Mouse (Mus musculus): Measurements from ENCODE around the gene Cdh13. TPM values are rescaled to one million over a fixed set of nuclear protein-coding genes. Genes with fewer than 3 reads are reported as not detected.
A peak's percentile ranks its signal among the peaks of the same experiment; 100 is the strongest.

The Cdh13 gene
- polyA plus RNA-seq, 1 experiment from 2014 or later = 18.2 TPM

DNA sequence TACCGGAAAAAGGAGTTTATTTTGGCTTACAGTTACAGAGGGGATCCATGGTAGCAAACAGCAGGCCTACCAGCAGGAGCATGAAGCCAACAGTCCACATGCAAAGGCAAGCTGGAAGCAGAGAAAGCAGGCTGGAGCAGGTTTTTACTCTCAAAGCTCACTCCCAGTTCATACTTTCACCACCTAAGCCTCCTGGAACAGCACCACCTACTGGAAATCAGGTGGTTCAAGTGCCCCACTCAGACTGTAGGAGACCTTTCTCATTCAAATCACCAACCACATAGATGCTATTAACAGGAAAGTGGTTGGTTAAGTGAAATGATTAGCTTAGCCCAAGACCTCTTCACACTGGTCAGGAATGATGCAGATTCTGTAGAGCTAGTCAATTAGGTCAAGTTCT, 402.3 kb downstream of the Cdh13 start:
- Histone ChIP-seq H3K27ac (ENCODE audit: low read depth) (no peak overlapping the region), H3K4me3 (ENCODE audit: low read depth, low read length) (no peak overlapping the region), H3K9me3 (ENCODE audit: control insufficient read depth, low read length) (no peaks in the 10 kb centered on the region), H3K27me3 (replicated peaks; ENCODE audit: control insufficient read depth, insufficient read depth, low read length) (no peaks in the 10 kb centered on the region), H3K9ac (ENCODE audit: low read length) (no peak overlapping the region), H3K4me1 (replicated peaks; ENCODE audit: control insufficient read depth, insufficient read depth, low read length) (no peaks in the 10 kb centered on the region), H3K36me3 (ENCODE audit: control insufficient read depth, insufficient read depth, low read length) (no peaks in the 10 kb centered on the region), H3K4me2 (ENCODE audit: low read length) (no peak overlapping the region)
- WGBS = 91% methylated on average over 1 of the region's 1 CpGs
- DNase-seq (ENCODE audit: low spot score) (no peak), ATAC-seq (replicated peaks; ENCODE audit: low FRiP score, low TSS enrichment, low read depth) (no peak)

DNA sequence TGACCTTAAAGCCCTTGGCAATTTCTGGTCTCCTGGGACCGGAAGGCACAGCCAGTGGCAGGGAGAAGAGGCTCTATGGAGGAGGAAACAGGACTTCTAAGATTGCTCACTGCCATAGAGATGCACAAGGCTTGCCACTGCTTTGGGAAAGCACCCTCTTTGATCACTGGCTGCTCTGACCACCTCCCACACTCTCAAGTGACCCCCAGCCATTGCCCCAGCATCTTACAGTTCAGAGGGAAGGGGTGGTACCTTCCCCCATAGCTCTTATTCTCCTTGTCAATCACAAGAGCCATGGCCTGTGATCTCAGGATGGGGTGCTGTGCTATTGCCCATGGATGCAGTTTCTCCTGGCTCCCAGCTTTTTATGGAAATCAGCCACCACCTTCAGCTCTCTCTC, 406.3 kb downstream of the Cdh13 start:
- DNase-seq (ENCODE audit: low spot score) = no peak
- H3K9me3 ChIP-seq (ENCODE audit: control insufficient read depth, low read length) = no peaks in the 10 kb centered on the region
- no peak overlapping the region for H3K27ac ChIP-seq (ENCODE audit: low read depth)
- H3K4me3 ChIP-seq (ENCODE audit: low read depth, low read length) = no peak overlapping the region
- H3K27me3 ChIP-seq (replicated peaks; ENCODE audit: control insufficient read depth, insufficient read depth, low read length) = no peaks in the 10 kb centered on the region
- ATAC-seq (replicated peaks; ENCODE audit: low FRiP score, low TSS enrichment, low read depth) = no peak
- H3K4me1 ChIP-seq (replicated peaks; ENCODE audit: control insufficient read depth, insufficient read depth, low read length) = no peaks in the 10 kb centered on the region
- no peaks in the 10 kb centered on the region for H3K36me3 ChIP-seq (ENCODE audit: control insufficient read depth, insufficient read depth, low read length)
- WGBS = 50% methylated on average over 1 of the region's 1 CpGs
- H3K4me2 ChIP-seq (ENCODE audit: low read length) = no peak overlapping the region
- no peak overlapping the region for H3K9ac ChIP-seq (ENCODE audit: low read length)

DNA sequence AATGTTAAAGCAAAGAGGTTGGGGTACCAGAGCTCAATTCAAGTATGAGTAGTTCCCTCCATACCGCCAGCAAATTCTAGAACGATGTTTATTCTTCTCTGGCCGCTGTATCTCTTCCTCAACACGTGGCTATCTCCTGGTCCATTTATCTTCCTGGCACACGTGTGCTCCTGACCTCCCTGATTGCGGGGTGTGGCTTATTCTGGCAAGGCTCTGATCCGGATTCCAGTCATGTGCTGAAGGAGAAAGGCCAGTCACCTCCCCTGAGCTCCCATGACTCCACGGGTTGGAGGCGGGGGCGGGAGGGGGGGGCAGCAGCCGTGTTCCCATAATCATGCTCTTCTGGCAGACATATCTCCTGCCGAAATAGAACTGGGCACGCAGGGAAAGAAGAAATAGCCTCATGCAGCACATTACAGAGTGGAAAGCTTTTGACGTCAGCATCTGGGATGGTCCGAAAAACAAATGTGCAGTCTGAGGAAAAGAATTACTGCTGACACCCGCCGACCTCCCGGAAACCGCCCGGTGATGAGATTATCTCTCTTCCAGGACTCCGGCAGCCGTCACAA, 417.9 kb downstream of the Cdh13 start:
- Histone ChIP-seq H3K27me3 (replicated peaks; ENCODE audit: control insufficient read depth, insufficient read depth, low read length) (no peaks in the 10 kb centered on the region), H3K9ac (ENCODE audit: low read length) (no peak overlapping the region), H3K27ac (ENCODE audit: low read depth) (no peak overlapping the region), H3K4me2 (ENCODE audit: low read length) (peak overlapping the region; percentile 25; the same call in 1 of the 2 replicates), H3K36me3 (ENCODE audit: control insufficient read depth, insufficient read depth, low read length) (no peaks in the 10 kb centered on the region), H3K4me3 (ENCODE audit: low read depth, low read length) (no peak overlapping the region), H3K9me3 (ENCODE audit: control insufficient read depth, low read length) (no peaks in the 10 kb centered on the region), H3K4me1 (replicated peaks; ENCODE audit: control insufficient read depth, insufficient read depth, low read length) (no peaks in the 10 kb centered on the region)
- peak; percentile 50 for DNase-seq (ENCODE audit: low spot score)
- no peak for ATAC-seq (replicated peaks; ENCODE audit: low FRiP score, low TSS enrichment, low read depth)
- 45% methylated on average over 22 of the region's 22 CpGs for WGBS

DNA sequence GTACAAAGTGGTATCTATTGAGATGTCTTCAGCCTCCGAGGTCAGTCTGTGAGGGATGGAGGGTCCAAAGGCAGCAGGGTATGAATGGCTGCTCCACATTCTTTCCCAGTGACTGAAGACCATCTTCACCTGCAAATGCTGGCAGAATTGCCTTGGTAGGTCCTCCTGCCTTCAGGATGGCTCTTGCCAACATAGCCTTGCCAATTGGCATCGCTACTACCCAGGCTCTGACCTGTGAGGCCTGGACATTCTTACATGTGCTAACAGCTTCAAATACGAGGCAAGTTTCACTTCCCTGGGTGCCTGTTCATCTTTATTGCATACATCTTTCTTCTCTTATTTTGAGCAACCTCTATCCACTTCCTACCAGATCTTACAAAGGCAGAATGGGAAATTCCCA, 425.8 kb downstream of the Cdh13 start:
- Histone ChIP-seq H3K27ac (ENCODE audit: low read depth) (no peak overlapping the region), H3K36me3 (ENCODE audit: control insufficient read depth, insufficient read depth, low read length) (no peaks in the 10 kb centered on the region), H3K4me1 (replicated peaks; ENCODE audit: control insufficient read depth, insufficient read depth, low read length) (no peaks in the 10 kb centered on the region), H3K4me3 (ENCODE audit: low read depth, low read length) (no peak overlapping the region), H3K4me2 (ENCODE audit: low read length) (no peak overlapping the region), H3K27me3 (replicated peaks; ENCODE audit: control insufficient read depth, insufficient read depth, low read length) (no peaks in the 10 kb centered on the region), H3K9me3 (ENCODE audit: control insufficient read depth, low read length) (peaks cover 5% of the 10 kb centered on the region; the same call in 1 of the 2 replicates), H3K9ac (ENCODE audit: low read length) (no peak overlapping the region)
- 86% methylated on average over 3 of the region's 3 CpGs for WGBS
- no peak for ATAC-seq (replicated peaks; ENCODE audit: low FRiP score, low TSS enrichment, low read depth)
- DNase-seq (ENCODE audit: low spot score) = no peak

DNA sequence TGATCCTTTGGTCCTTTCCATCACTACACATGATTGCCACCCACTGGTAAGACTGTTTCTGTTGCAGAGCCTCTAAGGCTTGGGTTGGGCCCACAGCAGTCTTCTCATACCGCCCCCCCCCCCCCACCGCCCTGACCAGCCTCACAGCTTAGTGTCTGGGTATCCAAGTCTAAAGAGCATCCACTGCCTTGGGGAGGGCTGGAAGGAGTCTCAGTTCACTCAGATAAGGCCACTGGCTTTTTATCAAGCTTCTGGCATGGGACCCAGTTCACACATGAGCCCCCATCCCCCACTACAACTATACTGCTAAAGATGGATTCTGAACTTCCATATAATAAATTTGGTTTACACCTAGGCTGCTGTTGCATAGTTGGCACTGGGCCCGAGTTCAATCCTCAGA, 428.1 kb downstream of the Cdh13 start:
- ATAC-seq (replicated peaks; ENCODE audit: low FRiP score, low TSS enrichment, low read depth) = no peak
- DNase-seq (ENCODE audit: low spot score) = no peak
- Histone ChIP-seq H3K4me2 (ENCODE audit: low read length) (no peak overlapping the region), H3K27me3 (replicated peaks; ENCODE audit: control insufficient read depth, insufficient read depth, low read length) (no peaks in the 10 kb centered on the region), H3K4me3 (ENCODE audit: low read depth, low read length) (no peak overlapping the region), H3K9me3 (ENCODE audit: control insufficient read depth, low read length) (peaks cover 5% of the 10 kb centered on the region; the same call in 1 of the 2 replicates), H3K36me3 (ENCODE audit: control insufficient read depth, insufficient read depth, low read length) (no peaks in the 10 kb centered on the region), H3K4me1 (replicated peaks; ENCODE audit: control insufficient read depth, insufficient read depth, low read length) (no peaks in the 10 kb centered on the region), H3K9ac (ENCODE audit: low read length) (no peak overlapping the region), H3K27ac (ENCODE audit: low read depth) (no peak overlapping the region)
- 81% methylated on average over 3 of the region's 3 CpGs for WGBS

DNA sequence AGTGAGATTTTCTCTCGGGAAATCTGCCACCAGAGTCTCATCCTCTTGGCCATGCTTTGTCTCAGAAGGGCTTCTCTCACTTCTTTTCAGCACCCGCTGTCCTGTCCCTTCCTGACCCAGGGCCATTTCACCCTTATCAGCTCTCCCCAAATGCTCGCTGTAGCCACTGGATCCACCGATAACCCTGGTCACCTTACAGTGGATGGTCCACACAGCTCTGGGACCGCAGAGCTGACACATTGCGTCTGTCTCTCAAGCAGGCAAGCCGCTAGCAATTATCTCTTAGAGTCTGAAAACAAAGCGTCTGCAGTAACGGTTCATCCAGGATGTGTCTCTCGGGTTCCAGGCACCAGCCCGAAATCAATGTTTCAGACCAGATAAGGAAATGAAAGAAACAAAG, 429.6 kb downstream of the Cdh13 start:
- Histone ChIP-seq H3K4me1 (replicated peaks; ENCODE audit: control insufficient read depth, insufficient read depth, low read length) (no peaks in the 10 kb centered on the region), H3K27ac (ENCODE audit: low read depth) (no peak overlapping the region), H3K27me3 (replicated peaks; ENCODE audit: control insufficient read depth, insufficient read depth, low read length) (no peaks in the 10 kb centered on the region), H3K9me3 (ENCODE audit: control insufficient read depth, low read length) (peaks cover 5% of the 10 kb centered on the region; the same call in 1 of the 2 replicates), H3K36me3 (ENCODE audit: control insufficient read depth, insufficient read depth, low read length) (no peaks in the 10 kb centered on the region), H3K4me2 (ENCODE audit: low read length) (no peak overlapping the region), H3K9ac (ENCODE audit: low read length) (no peak overlapping the region), H3K4me3 (ENCODE audit: low read depth, low read length) (no peak overlapping the region)
- DNase-seq (ENCODE audit: low spot score) (no peak), ATAC-seq (replicated peaks; ENCODE audit: low FRiP score, low TSS enrichment, low read depth) (no peak)
- WGBS = 45% methylated on average over 11 of the region's 11 CpGs

DNA sequence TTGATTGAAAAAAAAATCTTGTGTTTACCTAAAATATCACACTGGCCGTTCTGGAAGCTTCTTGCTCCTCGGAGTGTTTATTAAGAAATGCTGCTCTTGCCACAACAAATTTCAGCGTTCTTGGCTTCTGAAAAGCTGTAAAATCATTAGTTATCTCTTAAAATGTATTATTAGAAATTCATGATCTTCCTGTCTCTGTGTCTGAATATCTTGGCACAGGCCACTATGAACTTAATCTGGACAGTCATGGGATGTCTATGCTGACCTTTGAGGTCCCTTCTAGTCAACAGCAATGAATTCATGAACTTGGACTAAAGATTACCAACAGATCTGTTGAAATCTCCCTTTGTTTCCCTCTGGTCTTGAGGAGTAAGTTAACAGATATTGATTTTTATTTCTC, 430.1 kb downstream of the Cdh13 start:
- Histone ChIP-seq H3K9me3 (ENCODE audit: control insufficient read depth, low read length) (peaks cover 5% of the 10 kb centered on the region; the same call in 1 of the 2 replicates), H3K27ac (ENCODE audit: low read depth) (no peak overlapping the region), H3K9ac (ENCODE audit: low read length) (no peak overlapping the region), H3K4me1 (replicated peaks; ENCODE audit: control insufficient read depth, insufficient read depth, low read length) (no peaks in the 10 kb centered on the region), H3K36me3 (ENCODE audit: control insufficient read depth, insufficient read depth, low read length) (no peaks in the 10 kb centered on the region), H3K4me2 (ENCODE audit: low read length) (no peak overlapping the region), H3K4me3 (ENCODE audit: low read depth, low read length) (no peak overlapping the region), H3K27me3 (replicated peaks; ENCODE audit: control insufficient read depth, insufficient read depth, low read length) (no peaks in the 10 kb centered on the region)
- WGBS = 41% methylated on average over 3 of the region's 3 CpGs
- no peak for DNase-seq (ENCODE audit: low spot score)
- no peak for ATAC-seq (replicated peaks; ENCODE audit: low FRiP score, low TSS enrichment, low read depth)

DNA sequence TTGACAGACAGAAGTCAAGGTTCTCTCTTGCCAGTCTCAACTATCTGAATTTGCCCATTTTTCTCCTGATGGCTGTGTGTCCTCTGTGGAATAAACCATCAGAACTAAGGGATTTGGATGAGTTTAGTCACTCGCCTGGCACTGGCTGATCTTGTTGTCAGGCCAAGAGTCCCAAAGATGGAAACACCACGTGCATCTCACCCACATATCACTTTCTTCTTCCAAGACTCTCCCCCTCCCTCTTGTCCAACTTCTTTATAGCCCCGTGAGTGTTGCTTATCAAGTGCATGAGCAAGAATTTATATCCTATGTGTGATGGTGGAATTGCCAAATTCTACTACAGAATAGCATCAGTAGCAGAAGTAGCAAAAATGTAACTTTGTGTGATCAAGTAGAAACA, 439.4 kb downstream of the Cdh13 start:
- Histone ChIP-seq H3K9me3 (ENCODE audit: control insufficient read depth, low read length) (no peaks in the 10 kb centered on the region), H3K4me3 (ENCODE audit: low read depth, low read length) (no peak overlapping the region), H3K27me3 (replicated peaks; ENCODE audit: control insufficient read depth, insufficient read depth, low read length) (no peaks in the 10 kb centered on the region), H3K4me2 (ENCODE audit: low read length) (no peak overlapping the region), H3K4me1 (replicated peaks; ENCODE audit: control insufficient read depth, insufficient read depth, low read length) (no peaks in the 10 kb centered on the region), H3K36me3 (ENCODE audit: control insufficient read depth, insufficient read depth, low read length) (no peaks in the 10 kb centered on the region), H3K9ac (ENCODE audit: low read length) (no peak overlapping the region), H3K27ac (ENCODE audit: low read depth) (no peak overlapping the region)
- WGBS = 78% methylated on average over 3 of the region's 3 CpGs
- DNase-seq (ENCODE audit: low spot score) (no peak), ATAC-seq (replicated peaks; ENCODE audit: low FRiP score, low TSS enrichment, low read depth) (no peak)

DNA sequence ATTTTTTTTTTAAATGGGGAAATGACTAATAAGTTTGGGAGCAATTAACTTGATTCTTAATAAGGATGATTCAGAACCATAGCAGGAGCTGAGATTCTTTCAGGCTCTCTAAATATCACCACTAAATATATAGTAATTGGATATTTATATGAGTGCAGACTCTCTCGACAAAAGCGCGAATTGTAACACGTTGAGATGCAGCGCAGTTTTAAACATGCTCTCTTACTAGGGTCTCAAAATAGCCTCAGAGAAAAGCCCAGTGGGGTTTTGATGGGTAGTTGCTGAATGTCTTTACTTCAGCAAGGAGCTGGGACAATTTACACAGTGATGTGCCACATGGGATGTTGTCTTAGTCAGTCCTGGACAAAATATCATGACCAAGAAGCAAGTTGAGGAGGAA, 442.1 kb downstream of the Cdh13 start:
- H3K9me3 ChIP-seq (ENCODE audit: control insufficient read depth, low read length) = no peaks in the 10 kb centered on the region
- no peak for ATAC-seq (replicated peaks; ENCODE audit: low FRiP score, low TSS enrichment, low read depth)
- WGBS = 95% methylated on average over 5 of the region's 5 CpGs

More for the DNA sequence above, 442.1 kb downstream of the Cdh13 start:
- H3K36me3 ChIP-seq (ENCODE audit: control insufficient read depth, insufficient read depth, low read length) = no peaks in the 10 kb centered on the region
- no peaks in the 10 kb centered on the region for H3K4me1 ChIP-seq (replicated peaks; ENCODE audit: control insufficient read depth, insufficient read depth, low read length)
- no peak for DNase-seq (ENCODE audit: low spot score)
- no peak overlapping the region for H3K9ac ChIP-seq (ENCODE audit: low read length)
- H3K27ac ChIP-seq (ENCODE audit: low read depth) = no peak overlapping the region
- no peak overlapping the region for H3K4me3 ChIP-seq (ENCODE audit: low read depth, low read length)
- no peaks in the 10 kb centered on the region for H3K27me3 ChIP-seq (replicated peaks; ENCODE audit: control insufficient read depth, insufficient read depth, low read length)
- H3K4me2 ChIP-seq (ENCODE audit: low read length) = no peak overlapping the region

All from intestine, embryonic 14.5 days (tissue).